Mouse (Mus musculus) cortical plate, adult 2 months (tissue): ENCODE results near the gene Jtb.

ENCODE experiments used
- CTCF ChIP-seq: fragments of 200-500 bp; IDR thresholded peaks from 2 replicates; pipeline ENCODE4 v1.5.1; 2011; ENCODE audit warnings: mild to moderate bottlenecking, control low read depth, low read length; ENCODE audit not compliant: insufficient read depth; ENCODE audit errors: extremely low read depth
- POLR2A ChIP-seq: fragments of 200-500 bp; IDR thresholded peaks from 2 replicates; pipeline ENCODE4 v1.6.1; 2011; ENCODE audit warnings: mild to moderate bottlenecking, low read length, control low read depth; ENCODE audit not compliant: insufficient read depth; ENCODE audit errors: extremely low read depth

DNA sequence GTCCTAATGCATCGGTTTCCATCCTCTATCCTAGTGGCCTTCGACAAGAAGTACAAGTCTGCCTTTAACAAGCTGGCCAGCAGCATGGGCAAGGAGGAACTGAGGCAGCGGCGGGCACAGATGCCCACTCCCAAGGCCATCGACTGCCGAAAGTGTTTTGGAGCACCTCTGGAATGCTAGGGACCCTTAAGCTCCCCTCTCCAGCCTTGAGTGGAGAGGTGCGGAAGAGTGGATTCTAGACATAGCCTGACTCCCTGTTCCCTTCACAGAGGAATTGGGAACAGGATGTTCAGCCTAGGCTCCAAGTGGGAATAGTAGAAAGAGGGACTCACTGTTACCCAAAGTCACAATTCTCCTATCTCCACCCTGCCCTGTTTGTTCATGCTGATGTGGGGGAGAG is 48.3 kb downstream of the Jtb start:
- TF ChIP-seq CTCF: no peak
- no peak for TF ChIP-seq POLR2A
